Mouse (Mus musculus): ENCODE data around the gene Uqcr10.

- TF ChIP-seq CTCF (IDR thresholded peaks at IDR 0.05; ENCODE audit: control insufficient read depth, insufficient read depth, insufficient replicate concordance, low read depth, low read length) = no peak
- no peak for TF ChIP-seq POLR2A (IDR thresholded peaks at IDR 0.05; ENCODE audit: control insufficient read depth, low read depth, low read length)
Observed at GRCm38 (mm10) chr11:4747285-4747684, 43.1 kb upstream of the Uqcr10 start.
